Mouse (Mus musculus) spleen, adult 12 weeks (tissue): Measurements from ENCODE around the gene 1810046K07Rik.
A peak's percentile ranks its signal among the peaks of the same experiment; 100 is the strongest.

Source experiments
- DNase-seq: peaks from one replicate; pipeline ENCODE4 v3.0.0; 2022; ENCODE audit warnings: low spot score

The 1810046K07Rik gene

GRCm38 (mm10) chr9:51328731-51329130 lies at the start of gene 1810046K07Rik:
TSS of gene 1810046K07Rik (minus strand) at chr9:51328917.
- DNase-seq: no peak

- DNase-seq: no peak
These were observed 40.8 kb upstream of the 1810046K07Rik start for GRCm38 (mm10) chr9:51369560-51369959.

GRCm38 (mm10) chr9:51367124-51367523 lies 38.4 kb upstream of the 1810046K07Rik start:
- DNase-seq: no peak

- DNase-seq: no peak
These were observed 35.3 kb upstream of the 1810046K07Rik start for GRCm38 (mm10) chr9:51364059-51364458.

- no peak for DNase-seq
These were observed 24.8 kb upstream of the 1810046K07Rik start for GRCm38 (mm10) chr9:51353511-51353910.

GRCm38 (mm10) chr9:51352896-51353295 lies 24.2 kb upstream of the 1810046K07Rik start:
- DNase-seq: no peak

- DNase-seq: no peak
These were observed 20.7 kb upstream of the 1810046K07Rik start for GRCm38 (mm10) chr9:51349422-51349821.

- DNase-seq: no peak
These were observed 17.1 kb upstream of the 1810046K07Rik start for GRCm38 (mm10) chr9:51345768-51346167.

GRCm38 (mm10) chr9:51335294-51336010 lies 6.7 kb upstream of the 1810046K07Rik start:
- DNase-seq: peak; percentile 7

- no peak for DNase-seq
These were observed 2.9 kb upstream of the 1810046K07Rik start for GRCm38 (mm10) chr9:51331449-51332238.

- no peak for DNase-seq
These were observed 1.2 kb downstream of the 1810046K07Rik start for GRCm38 (mm10) chr9:51327555-51327903.

GRCm38 (mm10) chr9:51326619-51327554 lies 1.8 kb downstream of the 1810046K07Rik start:
- DNase-seq: no peak

GRCm38 (mm10) chr9:51324406-51325065 lies 4.2 kb downstream of the 1810046K07Rik start:
- DNase-seq: no peak

GRCm38 (mm10) chr9:51320096-51320495 lies 8.6 kb downstream of the 1810046K07Rik start:
- no peak for DNase-seq

GRCm38 (mm10) chr9:51318246-51318645 lies 10.5 kb downstream of the 1810046K07Rik start:
- DNase-seq: no peak

GRCm38 (mm10) chr9:51317322-51317721 lies 11.4 kb downstream of the 1810046K07Rik start:
- DNase-seq: no peak

- DNase-seq: no peak
These were observed 13.2 kb downstream of the 1810046K07Rik start for GRCm38 (mm10) chr9:51315402-51316063.

GRCm38 (mm10) chr9:51312554-51313317 lies 16.0 kb downstream of the 1810046K07Rik start:
- DNase-seq: no peak

- DNase-seq: no peak
These were observed 18.2 kb downstream of the 1810046K07Rik start for GRCm38 (mm10) chr9:51310515-51310914.

GRCm38 (mm10) chr9:51306351-51306750 lies 22.4 kb downstream of the 1810046K07Rik start:
- no peak for DNase-seq
